Mouse (Mus musculus): ENCODE measurements around the gene Tgm2.
A peak's percentile ranks its signal among the peaks of the same experiment; 100 is the strongest.

Tgm2 gene

DNA sequence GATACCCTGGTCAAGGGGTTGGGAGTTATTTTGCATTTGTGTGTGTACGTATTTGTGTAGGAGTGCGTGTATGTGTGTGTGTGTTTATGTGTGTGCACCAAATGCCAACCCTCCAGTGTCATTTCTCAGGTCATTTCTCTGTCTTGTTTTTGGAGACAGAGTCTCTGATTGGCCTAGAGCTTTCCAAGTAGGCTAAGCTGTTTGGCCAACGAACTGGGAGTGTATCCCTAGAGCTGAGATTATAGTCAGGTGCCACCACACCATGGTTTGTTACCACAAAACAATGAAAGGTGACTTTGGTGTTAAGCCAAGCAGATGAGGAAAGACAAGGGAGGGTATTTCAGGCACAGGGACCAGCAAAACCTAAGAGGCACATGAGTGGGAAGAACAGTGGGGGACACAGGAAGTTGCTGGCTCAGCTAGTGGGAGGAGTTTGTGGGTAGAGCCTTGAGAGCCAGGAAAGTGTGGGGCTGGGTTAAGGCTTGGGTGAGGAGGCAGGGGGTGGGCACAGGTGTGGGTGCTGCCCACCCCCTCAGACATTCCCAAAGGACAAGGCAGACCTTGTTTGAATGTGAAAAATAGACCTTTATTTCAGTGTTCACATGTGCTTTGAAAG, 30.3 kb downstream of the Tgm2 start:
- DNase-seq (ENCODE audit: low spot score in 2 of 2): peak in 1 of 2 experiments; percentile 14

- peak; percentile 16 for DNase-seq (ENCODE audit: low spot score in 2 of 2)
Observed at GRCm38 (mm10) chr2:158114931-158115330, 31.3 kb downstream of the Tgm2 start.

GRCm38 (mm10) chr2:158113591-158114257, 32.5 kb downstream of the Tgm2 start:
- DNase-seq (ENCODE audit: low spot score in 2 of 2): no peak

- DNase-seq (ENCODE audit: low spot score in 2 of 2): no peak
Observed at GRCm38 (mm10) chr2:158109516-158109915, 36.7 kb downstream of the Tgm2 start.

- no peak for DNase-seq (ENCODE audit: low spot score in 2 of 2)
Observed at GRCm38 (mm10) chr2:158106947-158107587, 39.2 kb downstream of the Tgm2 start.

DNA sequence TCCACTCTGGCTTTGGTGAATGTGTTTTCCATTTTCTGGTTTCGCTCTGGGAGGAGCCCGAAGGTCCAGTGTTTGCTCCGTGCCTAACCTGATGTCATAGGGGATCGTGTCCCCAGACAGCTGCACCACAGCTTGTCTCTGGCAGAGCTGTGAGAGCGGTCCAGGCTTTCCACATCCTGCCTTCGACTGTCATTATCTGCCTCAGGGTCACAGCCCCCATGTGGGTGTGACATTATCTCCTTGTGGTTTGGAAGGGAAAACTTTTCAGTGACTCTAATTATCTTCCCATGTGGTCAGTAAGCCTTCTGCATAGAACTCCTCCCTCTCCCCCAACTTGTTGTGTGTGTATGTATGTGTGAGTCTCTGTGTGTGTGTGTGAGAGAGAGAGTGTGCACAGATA, 40.6 kb downstream of the Tgm2 start:
- DNase-seq (ENCODE audit: low spot score in 2 of 2): no peak

GRCm38 (mm10) chr2:158104966-158105365, 41.3 kb downstream of the Tgm2 start:
- no peak for DNase-seq (ENCODE audit: low spot score in 2 of 2)

- no peak for DNase-seq (ENCODE audit: low spot score in 2 of 2)
Observed at GRCm38 (mm10) chr2:158101768-158102167, 44.5 kb downstream of the Tgm2 start.

GRCm38 (mm10) chr2:158099537-158099936, 46.7 kb downstream of the Tgm2 start:
- no peak for DNase-seq (ENCODE audit: low spot score in 2 of 2)

DNA sequence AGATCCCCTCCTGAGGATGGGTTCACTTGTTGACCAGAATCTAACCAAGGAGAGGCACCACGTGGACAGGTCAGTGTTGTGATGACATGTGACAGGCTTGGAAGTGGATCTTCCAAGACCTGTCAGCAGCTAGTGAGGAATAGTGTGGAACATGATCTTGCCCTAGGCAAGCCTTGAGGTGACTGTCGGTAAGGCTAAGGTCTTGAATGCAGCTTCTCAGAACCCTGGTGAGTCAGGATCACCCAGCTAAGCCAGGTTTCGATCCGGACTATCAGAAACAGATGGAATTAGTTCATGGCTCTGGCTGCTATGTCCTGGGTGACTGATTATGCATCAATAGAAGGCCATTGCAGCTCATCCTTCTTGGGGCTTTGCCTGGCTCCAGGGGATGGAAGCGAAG, 47.5 kb downstream of the Tgm2 start:
- no peak for DNase-seq (ENCODE audit: low spot score in 2 of 2)

GRCm38 (mm10) chr2:158097071-158097470, 49.2 kb downstream of the Tgm2 start:
- no peak for DNase-seq (ENCODE audit: low spot score in 2 of 2)

DNA sequence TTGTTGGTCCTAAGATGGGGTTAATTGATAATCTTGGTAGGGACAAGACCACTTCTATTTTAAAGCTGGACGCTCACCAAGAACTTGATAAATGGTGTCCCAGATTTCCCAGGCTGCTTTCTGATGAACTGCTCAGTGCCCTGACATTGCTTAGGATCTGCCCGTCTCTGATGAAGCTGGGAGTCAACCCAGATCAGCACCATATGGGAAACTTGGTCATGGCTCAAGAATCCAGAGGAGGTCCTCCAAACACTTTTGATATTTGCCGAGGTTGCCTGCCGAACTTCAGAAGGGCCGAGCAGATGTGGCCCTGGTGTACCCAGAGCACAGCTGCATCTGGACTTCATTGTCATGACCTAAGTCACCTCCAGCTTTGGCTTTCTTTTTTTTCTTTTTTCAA, 51.4 kb downstream of the Tgm2 start:
- no peak for DNase-seq (ENCODE audit: low spot score in 2 of 2)

GRCm38 (mm10) chr2:158094300-158094699, 51.9 kb downstream of the Tgm2 start:
- no peak for DNase-seq (ENCODE audit: low spot score in 2 of 2)

- DNase-seq (ENCODE audit: low spot score in 2 of 2): no peak
Observed at GRCm38 (mm10) chr2:158093345-158093744, 52.9 kb downstream of the Tgm2 start.

GRCm38 (mm10) chr2:158090096-158090495, 56.1 kb downstream of the Tgm2 start:
- no peak for DNase-seq (ENCODE audit: low spot score in 2 of 2)

- DNase-seq (ENCODE audit: low spot score in 2 of 2): no peak
Observed at GRCm38 (mm10) chr2:158084486-158084885, 61.8 kb downstream of the Tgm2 start.

DNA sequence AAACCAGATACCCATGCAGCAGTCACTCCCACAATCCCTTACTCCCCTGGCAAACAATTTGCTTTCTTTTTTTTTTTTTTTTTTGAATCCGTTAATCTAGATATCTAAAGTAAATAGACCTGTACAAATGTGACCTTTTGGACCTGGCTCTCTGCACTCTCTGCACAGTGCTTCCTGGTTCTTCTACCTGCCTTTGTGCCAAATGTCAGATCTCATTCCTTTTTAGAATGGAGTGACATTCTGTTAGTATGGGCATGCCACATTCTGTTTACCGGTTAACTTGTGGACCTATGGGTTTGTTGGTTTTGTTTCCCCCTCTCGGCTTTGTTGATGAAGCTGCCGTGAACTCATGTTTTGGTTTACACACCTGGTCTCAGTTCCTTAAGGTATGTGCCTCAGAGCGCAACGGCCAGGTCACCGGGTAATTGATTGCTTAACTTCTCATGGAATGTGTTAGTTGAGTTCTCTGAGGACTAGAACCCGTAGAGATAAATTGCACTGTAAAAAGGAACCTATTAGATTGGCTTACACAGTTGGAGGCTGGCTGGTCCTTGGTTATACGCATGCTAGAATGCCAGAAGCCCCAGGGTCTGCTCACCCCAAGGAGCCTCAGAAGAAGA, 65.5 kb downstream of the Tgm2 start:
- no peak for DNase-seq (ENCODE audit: low spot score in 2 of 2)

DNA sequence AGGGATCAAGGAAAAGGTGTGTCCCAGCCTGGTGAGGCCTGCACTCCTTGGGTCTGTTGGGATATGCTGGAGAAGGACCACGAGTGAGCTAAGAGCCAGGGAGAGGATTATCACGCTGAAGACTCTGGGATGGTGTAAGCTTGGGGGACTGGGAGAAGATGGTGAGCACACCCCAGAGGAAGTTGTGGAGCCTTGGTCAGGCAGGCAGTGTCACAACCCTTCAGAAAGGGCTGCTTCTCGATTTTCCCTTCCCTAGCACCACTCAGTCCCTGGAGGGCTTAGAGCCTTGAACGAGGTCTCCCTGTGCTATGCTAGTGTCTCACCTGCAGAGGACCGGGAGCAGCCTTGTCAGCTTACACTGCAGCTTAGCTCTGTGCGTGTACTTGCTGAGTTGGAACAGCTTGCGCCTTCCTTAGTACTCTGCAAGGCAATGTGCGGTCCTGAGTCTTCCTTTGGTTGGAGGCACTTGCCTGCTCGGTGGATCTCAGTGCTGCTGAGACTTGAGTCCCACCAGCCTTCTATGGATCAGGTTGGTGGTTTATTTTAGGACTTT, 66.3 kb downstream of the Tgm2 start:
- no peak for DNase-seq (ENCODE audit: low spot score in 2 of 2)

DNA sequence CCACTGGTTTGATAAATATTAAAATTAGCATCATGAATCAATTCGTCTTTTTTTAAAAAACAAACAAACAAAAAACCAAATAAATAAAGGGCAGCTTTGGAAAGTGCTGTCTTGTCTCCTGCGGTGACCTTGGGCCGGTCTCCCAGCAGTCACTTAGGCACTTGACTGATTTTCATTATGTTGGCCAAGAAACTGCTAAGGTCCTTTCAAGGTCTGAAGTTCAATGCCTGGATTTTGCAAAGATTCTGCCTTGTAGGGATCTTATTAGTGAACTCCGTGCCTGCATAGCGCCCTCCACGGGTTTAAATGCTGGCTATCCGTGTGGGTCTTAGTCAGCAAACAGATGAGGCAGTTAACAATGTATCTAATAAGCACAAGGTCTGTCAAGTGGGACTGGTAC, 67.3 kb downstream of the Tgm2 start:
- no peak for DNase-seq (ENCODE audit: low spot score in 2 of 2)

DNA sequence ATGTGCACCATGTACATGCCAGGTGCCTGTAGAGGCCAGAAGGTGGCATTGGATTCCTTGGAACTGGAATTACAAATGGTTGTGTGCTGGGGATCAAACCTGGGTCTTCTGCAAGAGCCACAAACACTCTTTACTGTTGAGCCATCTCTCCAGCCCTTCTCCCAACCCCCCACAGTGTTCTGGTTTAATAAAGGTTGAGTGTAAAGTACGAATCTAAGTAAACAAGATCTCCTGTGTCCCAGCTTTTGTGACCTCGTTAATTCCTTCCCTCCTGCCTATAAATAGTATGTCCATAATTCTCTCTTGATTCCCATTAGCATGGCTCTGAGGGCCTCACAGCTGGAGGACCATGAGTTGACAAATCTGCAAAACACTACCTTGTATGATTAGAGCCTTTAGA, 68.3 kb downstream of the Tgm2 start:
- no peak for DNase-seq (ENCODE audit: low spot score in 2 of 2)

GRCm38 (mm10) chr2:158076690-158077089, 69.5 kb downstream of the Tgm2 start:
- no peak for DNase-seq (ENCODE audit: low spot score in 2 of 2)

- no peak for DNase-seq (ENCODE audit: low spot score in 2 of 2)
Observed at GRCm38 (mm10) chr2:158074835-158075234, 71.4 kb downstream of the Tgm2 start.

DNA sequence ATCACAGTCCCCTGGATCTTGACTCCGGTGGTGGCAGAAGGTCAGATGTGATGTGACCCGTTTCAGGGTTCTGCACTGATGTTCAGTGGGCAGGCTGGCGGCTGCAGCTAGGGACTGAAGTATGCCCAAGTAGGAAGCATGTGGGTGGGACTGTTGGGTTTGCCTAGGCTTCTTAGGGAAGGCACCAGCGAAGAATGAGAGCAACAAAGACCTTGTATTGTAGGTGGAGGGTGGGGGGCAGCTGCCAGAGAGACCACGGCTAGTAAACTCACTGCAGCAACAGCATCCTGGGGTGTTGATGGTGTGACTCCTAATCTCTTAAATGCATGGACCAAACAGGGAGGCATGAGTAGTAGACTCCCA, 74.6 kb downstream of the Tgm2 start:
- no peak for DNase-seq (ENCODE audit: low spot score in 2 of 2)

Measured in thymus, postnatal 10 days (tissue).